Mouse (Mus musculus): ENCODE data around the gene Ifit3. TPM values are rescaled to one million over a fixed set of nuclear protein-coding genes. Genes with fewer than 3 reads are reported as not detected.
A peak's percentile ranks its signal among the peaks of the same experiment; 100 is the strongest.
"Not testable (repeated sequence)": the region's sequence is repeated elsewhere in the genome, so short reads cannot be mapped to it uniquely, and the experiment has no call there.

The Ifit3 gene
- total RNA-seq, 2 experiments from 2014 or later, result 0.50 to 0.54 TPM

GRCm38 (mm10) chr19:34588959-34589358, 5.6 kb downstream of the Ifit3 start:
- no peak for DNase-seq

GRCm38 (mm10) chr19:34593456-34593855, 10.1 kb downstream of the Ifit3 start:
- no peak for DNase-seq

- DNase-seq, result not testable (repeated sequence)
Measured at GRCm38 (mm10) chr19:34594523-34594922, 11.2 kb downstream of the Ifit3 start.

DNA sequence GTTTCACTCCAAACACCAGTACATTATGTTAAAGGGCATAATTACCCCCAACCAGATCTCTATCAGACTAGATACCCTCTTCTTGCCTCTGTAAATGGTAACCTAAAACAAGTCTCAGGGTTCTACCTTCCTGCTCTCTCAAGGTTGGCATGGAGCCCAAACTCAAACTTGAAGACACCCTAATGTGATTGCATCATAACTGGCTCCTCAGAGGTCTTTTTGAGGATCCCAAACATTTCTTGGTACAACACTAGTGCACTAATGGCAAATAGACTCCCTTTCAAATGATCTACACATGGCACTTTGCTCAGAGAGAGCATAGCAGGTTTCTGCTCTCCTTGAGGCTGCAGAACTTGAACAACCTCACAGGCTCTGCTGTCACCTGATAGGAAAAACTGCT, 13.5 kb downstream of the Ifit3 start:
- no peak for DNase-seq

- DNase-seq, result peak; percentile 76
Measured at GRCm38 (mm10) chr19:34598341-34598740, 15.0 kb downstream of the Ifit3 start.

GRCm38 (mm10) chr19:34599250-34599649, 15.9 kb downstream of the Ifit3 start:
- not testable (repeated sequence) for DNase-seq

GRCm38 (mm10) chr19:34601888-34602287, 18.6 kb downstream of the Ifit3 start, which contains the start of gene Ifit1bl1:
TSS of gene Ifit1bl1 (minus strand) at chr19:34601956.
- DNase-seq, result not testable (repeated sequence)

DNA sequence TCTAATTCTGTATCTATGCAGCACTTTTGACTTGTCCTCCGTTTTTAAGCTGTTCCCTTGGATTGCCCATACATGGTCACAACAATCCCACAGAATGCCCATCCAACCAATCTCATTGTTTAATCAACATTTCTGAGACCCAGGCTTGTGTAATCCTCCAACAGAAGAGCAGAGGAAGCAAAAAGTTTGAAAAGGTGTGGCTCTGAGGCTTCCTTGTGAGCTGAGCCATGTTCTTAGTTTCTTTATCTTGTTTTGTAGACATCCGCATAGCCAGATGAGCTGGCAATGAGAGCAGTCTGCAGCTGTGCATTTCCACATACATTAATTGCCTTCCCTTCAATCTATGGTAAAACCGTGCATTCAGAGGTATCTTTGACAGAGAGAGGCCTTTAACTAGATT, 22.1 kb downstream of the Ifit3 start:
- DNase-seq, result no peak

DNA sequence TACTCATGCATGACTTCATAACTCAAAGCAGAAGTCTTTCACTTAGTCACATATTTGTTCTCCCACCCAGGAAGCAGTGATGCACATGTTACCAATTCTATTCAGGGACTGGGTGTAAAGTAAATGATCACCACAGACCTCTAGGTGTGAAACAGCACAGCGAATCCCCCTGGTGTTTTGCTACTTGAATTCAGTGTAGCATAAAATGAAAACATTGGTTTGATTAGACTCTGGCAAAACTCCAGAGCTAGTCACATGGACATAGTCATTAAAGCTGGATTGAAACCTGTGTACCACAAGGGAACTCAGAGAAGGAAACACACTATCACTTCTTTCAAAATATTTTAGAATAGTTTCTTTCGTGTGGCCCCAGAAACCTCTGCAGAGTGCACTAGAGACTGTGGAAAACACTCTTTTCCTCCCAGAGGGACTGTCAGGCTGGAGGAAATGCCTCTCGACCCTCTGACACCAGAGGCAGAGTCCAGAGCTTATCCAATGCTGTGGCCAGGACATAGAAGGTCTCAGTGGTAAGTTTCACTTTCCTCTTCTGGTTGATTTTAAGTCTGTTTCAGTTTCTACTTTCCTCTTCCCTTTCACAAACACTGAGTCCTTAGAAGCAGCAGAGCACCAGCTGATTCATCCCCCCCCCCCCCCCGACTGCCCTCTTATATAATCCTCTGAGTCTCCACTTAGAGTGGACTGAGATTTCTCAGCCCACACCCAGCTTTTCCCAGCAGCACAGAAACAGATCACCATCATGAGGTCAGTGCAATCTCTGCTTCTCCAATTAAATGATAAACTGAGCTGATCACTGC, 24.1 kb downstream of the Ifit3 start, which contains the start of gene Ifit3b:
Gene Ifit3b, plus strand, starts transcription at position 734 of the 815 bp plus-strand sequence.
- not testable (repeated sequence) for DNase-seq

DNA sequence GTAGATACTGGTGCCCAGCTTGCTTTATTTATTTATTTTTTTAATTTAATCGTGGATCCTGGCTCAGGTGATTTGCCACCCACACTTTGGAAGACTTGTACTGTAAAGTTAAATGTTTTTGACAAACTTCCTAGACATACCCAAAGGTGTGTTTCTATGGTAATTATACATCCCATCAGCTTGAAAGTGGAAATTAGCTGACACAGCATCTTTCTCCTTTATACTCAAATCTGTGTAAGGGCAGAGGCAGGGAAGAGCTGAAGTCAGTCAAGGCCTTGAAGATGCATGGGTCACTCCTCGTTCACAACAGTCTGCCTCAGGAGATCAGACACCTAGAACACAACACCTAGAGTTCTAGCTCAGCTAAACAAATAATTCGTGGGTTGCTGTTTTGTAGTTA, 26.8 kb downstream of the Ifit3 start:
- not testable (repeated sequence) for DNase-seq

DNA sequence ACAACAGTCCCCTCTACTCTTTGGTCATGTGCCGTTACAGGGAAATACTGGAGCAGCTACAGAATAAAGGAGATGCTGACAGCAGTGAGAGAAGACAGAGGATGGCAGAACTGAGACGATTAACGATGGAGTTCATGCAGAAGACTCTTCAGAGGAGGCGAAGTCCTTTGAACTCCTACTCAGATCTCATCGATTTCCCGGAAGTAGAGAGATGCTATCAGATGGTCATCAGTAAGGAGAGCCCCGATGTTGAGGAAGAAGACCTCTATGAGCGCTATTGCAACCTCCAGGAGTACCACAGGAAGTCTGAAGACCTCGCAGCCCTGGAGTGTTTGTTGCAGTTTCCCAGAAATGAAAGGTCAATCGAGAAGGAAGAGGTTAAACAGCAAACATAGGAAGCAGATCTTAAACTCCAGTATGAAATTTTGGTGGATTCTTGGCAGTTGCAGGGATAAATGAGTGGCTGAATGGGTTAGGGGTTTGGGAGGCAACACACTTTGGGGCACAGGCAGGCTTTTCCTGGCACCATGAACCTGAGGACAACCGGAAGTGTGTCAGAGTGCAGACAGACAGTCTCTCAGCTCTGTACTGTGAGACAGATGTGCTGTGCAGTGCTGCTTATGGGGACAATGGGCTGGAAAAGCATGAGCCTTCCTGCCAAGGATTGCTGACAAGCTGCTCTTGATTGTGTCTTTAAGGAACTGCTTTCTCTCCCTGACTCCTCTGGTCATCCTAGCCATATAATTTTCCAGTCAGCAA, 29.1 kb downstream of the Ifit3 start:
- not testable (repeated sequence) for DNase-seq

DNA sequence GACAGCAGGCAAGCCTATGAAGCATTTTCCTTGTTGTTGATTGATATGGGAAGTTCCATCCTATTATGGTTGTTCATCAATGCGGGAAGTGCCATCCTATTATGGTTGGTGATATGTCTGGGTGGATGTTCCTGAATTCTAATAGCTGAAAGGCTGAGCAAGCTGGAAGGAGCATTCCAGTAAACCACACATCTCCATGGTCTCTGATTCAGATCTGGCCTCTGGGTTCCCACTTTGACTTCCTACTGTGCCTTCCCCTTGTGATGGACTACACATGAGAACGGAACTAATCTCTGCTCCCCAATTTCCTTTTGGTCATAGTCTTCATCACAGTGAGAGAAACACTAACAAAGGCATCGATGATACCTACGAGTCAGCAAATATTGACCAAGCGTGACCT, 37.5 kb downstream of the Ifit3 start:
- DNase-seq, result no peak

- no peak for DNase-seq
Measured at GRCm38 (mm10) chr19:34623781-34624180, 40.5 kb downstream of the Ifit3 start.

- no peak for DNase-seq
Measured at GRCm38 (mm10) chr19:34624663-34625062, 41.3 kb downstream of the Ifit3 start.

GRCm38 (mm10) chr19:34627496-34627895, 44.2 kb downstream of the Ifit3 start:
- DNase-seq, result no peak

- no peak for DNase-seq
Measured at GRCm38 (mm10) chr19:34631487-34631886, 48.2 kb downstream of the Ifit3 start.

DNA sequence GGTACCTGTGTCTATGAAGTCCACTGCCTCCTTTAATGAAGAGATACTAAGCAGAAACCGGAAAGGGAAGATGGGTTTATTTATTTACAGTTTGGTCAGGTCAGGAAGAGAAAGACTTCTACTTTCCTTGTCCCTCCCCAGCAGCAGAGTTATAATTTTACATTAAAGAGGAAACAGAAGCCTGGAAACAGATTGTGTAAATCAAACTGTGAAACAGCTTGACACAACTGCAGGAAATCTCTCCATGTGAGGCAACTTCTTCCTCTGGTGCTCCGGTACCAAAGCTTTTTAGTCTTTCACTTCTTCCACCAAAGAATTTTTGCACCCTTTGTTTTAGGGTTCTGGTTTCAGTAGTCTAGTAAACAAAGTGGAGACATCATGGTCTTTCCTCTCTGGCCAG, 50.2 kb downstream of the Ifit3 start:
- DNase-seq, result no peak

DNA sequence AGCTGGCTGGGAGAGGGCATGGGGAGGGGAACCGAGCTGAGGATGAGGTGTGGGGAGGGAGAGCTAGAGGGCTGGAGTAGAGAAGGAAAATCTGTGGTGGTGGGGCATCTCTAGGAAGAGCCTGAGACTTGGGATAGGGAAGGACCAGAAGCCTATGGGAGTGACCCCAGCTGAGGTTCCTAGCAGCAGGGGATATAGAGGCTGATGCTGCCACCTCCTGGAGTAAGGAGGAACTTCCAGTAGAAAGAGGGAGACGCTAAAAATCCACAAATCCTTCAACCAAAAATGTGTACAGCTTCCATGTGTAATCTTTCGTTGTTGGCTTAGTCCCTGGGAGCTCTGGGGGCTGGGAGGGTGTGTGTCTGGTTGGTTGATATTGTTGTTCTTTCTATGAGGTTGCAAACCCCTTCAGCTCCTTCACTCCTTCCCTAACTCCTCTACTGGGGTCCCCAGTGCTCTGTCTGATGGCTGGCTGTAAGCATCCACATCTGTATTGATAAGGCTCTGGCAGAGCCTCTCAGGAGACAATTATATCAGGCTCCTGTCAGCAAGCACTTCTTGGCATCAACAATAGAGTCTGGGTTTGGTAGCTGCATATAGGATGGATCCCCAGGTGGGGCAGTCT, 53.7 kb downstream of the Ifit3 start:
- peak; percentile 75 for DNase-seq

Other genes starting within 250 kb of the Ifit3 start
- gene Ch25h, start 108.4 kb upstream of the Ifit3 start, total RNA-seq (2021), result under 1 TPM; 0.32 to 0.45 TPM
- gene Lipa, start 56.1 kb upstream of the Ifit3 start, total RNA-seq (2021), result 10 to 100 TPM; 20.7 to 21.2 TPM
- 1 to 10 TPM; 8.0 to 8.2 TPM for gene Ifit2, start 32.8 kb upstream of the Ifit3 start, total RNA-seq (2021)
- 1 to 10 TPM; 1.8 to 2.2 TPM for gene Ifit1bl1, start 18.4 kb downstream of the Ifit3 start, total RNA-seq (2021)
- gene Ifit3b, start 24.4 kb downstream of the Ifit3 start, total RNA-seq (2021), result under 1 TPM in 1 of 2 experiments, not detected in 1; 0.45 TPM
- under 1 TPM; 0.43 to 0.81 TPM for gene Ifit1bl2, start 57.2 kb downstream of the Ifit3 start, total RNA-seq (2021)
- under 1 TPM; 0.17 to 0.25 TPM for gene Ifit1, start 57.3 kb downstream of the Ifit3 start, total RNA-seq (2021)
- gene Slc16a12, start 163.8 kb downstream of the Ifit3 start, total RNA-seq (2021), result 10 to 100 TPM; 13.3 to 13.4 TPM

All from heart, postnatal 4 days (tissue).